Mouse (Mus musculus) lung, postnatal 0 days (tissue): ENCODE data around the gene Nup210. TPM values are rescaled to one million over a fixed set of nuclear protein-coding genes. Genes with fewer than 3 reads are reported as not detected.
A peak's percentile ranks its signal among the peaks of the same experiment; 100 is the strongest.

ENCODE experiments used
- ATAC-seq: fragments of 200-750 bp; cut with Nextera tagmentation; 2 replicates; pipeline ENCODE4 v1.8.0; 2017; ENCODE audit warnings: moderate library complexity
- DNase-seq: peaks from one replicate; pipeline ENCODE4 v3.0.0-alpha.2; 2016; ENCODE audit warnings: low spot score
- H3K27ac ChIP-seq: fragments of 300-500 bp; sonication (generic); 2 replicates; pipeline ENCODE4 v1.5.1; 2014; ENCODE audit warnings: antibody characterized with exemption, mild to moderate bottlenecking, low read length, mixed read lengths
- H3K27me3 ChIP-seq: fragments of 300-500 bp; sonication (generic); replicated peaks from 2 replicates; pipeline ENCODE4 v1.6.1; 2014; ENCODE audit warnings: low read length, mixed read lengths; ENCODE audit not compliant: insufficient read depth
- H3K36me3 ChIP-seq: fragments of 300-500 bp; sonication (generic); 2 replicates; pipeline ENCODE4 v1.6.1; 2014; ENCODE audit warnings: low read length, mixed read lengths; ENCODE audit not compliant: insufficient read depth
- H3K4me1 ChIP-seq: fragments of 300-500 bp; sonication (generic); 2 replicates; pipeline ENCODE4 v1.6.1; 2014; ENCODE audit warnings: antibody characterized with exemption, low read depth, low read length, mixed read lengths; ENCODE audit not compliant: insufficient read depth
- H3K4me2 ChIP-seq: fragments of 300-500 bp; sonication (generic); replicated peaks from 2 replicates; pipeline ENCODE4 v1.6.1; 2014; ENCODE audit warnings: low read depth, mild to moderate bottlenecking, low read length, moderate library complexity, mixed read lengths
- H3K4me3 ChIP-seq: fragments of 300-500 bp; sonication (generic); 2 replicates; pipeline ENCODE4 v1.5.1; 2014; ENCODE audit warnings: low read depth, low read length
- H3K9ac ChIP-seq: fragments of 300-500 bp; sonication (generic); replicated peaks from 2 replicates; pipeline ENCODE4 v1.6.1; 2014; ENCODE audit warnings: low read depth, mild to moderate bottlenecking
- H3K9me3 ChIP-seq: fragments of 300-500 bp; sonication (generic); 2 replicates; pipeline ENCODE4 v1.6.1; 2016; ENCODE audit warnings: low read length, mixed read lengths
- CTCF ChIP-seq: IDR thresholded peaks from 2 replicates; pipeline ENCODE4 v1.5.1; 2016; ENCODE audit warnings: antibody characterized with exemption, mild to moderate bottlenecking
- EP300 ChIP-seq: IDR thresholded peaks from 2 replicates; pipeline ENCODE4 v1.6.1; 2016; ENCODE audit warnings: antibody characterized with exemption, mild to moderate bottlenecking, control low read depth
- WGBS: fragments of 180-500 bp; shearing (Covaris S2); extraction: QIAGEN DNeasy Blood & Tissue Kit; methylation state at CpG from one replicate; pipeline ENCODE4 v1.1.7; 2014; 5-methylcytosine and 5-hydroxymethylcytosine counted together
- polyA plus RNA-seq: library from polyadenylated mRNA; unstranded; fragments of >200 nt; fragmentation: Nextera tagmentation; extraction: Ambion mirVana; gene quantifications from 2 replicates; pipeline ENCODE4 v1.2.1, GENCODE M21; 2015

The Nup210 gene
- polyA plus RNA-seq, 1 experiment from 2014 or later, result 5.8 TPM

- no peak overlapping the region for H3K9ac ChIP-seq
- H3K36me3 ChIP-seq, result peaks cover 3% of the 10 kb centered on the region; the same call in 1 of the 2 replicates
- ATAC-seq, result no peak
- no peak overlapping the region for H3K27ac ChIP-seq
- no peaks in the 10 kb centered on the region for H3K27me3 ChIP-seq
- H3K4me2 ChIP-seq, result no peak overlapping the region
- DNase-seq, result no peak
- WGBS, result 93% methylated on average over 4 of the region's 4 CpGs
- no peaks in the 10 kb centered on the region for H3K4me1 ChIP-seq
- TF ChIP-seq EP300 (no peak), CTCF (peak; percentile 34)
- H3K4me3 ChIP-seq, result no peak overlapping the region
- H3K9me3 ChIP-seq, result no peaks in the 10 kb centered on the region
Measured at GRCm38 (mm10) chr6:91052572-91052971, 64.1 kb downstream of the Nup210 start.

- Histone ChIP-seq H3K9ac (no peak overlapping the region), H3K9me3 (no peaks in the 10 kb centered on the region), H3K4me2 (no peak overlapping the region), H3K4me1 (no peaks in the 10 kb centered on the region), H3K27me3 (no peaks in the 10 kb centered on the region), H3K4me3 (no peak overlapping the region), H3K36me3 (peaks cover 2% of the 10 kb centered on the region; the same call in 1 of the 2 replicates), H3K27ac (no peak overlapping the region)
- no peak for TF ChIP-seq EP300
- no peak for TF ChIP-seq CTCF
- no peak for ATAC-seq
- 55% methylated on average over 7 of the region's 7 CpGs for WGBS
- no peak for DNase-seq
Measured at GRCm38 (mm10) chr6:91048019-91048418, 68.6 kb downstream of the Nup210 start.

- H3K4me1 ChIP-seq, result no peaks in the 10 kb centered on the region
- TF ChIP-seq EP300 (no peak), CTCF (no peak)
- WGBS, result 88% methylated on average over 5 of the region's 5 CpGs
- H3K9me3 ChIP-seq, result no peaks in the 10 kb centered on the region
- no peaks in the 10 kb centered on the region for H3K27me3 ChIP-seq
- H3K4me3 ChIP-seq, result no peak overlapping the region
- no peak overlapping the region for H3K9ac ChIP-seq
- DNase-seq (no peak), ATAC-seq (no peak)
- no peak overlapping the region for H3K27ac ChIP-seq
- no peak overlapping the region for H3K4me2 ChIP-seq
- no peaks in the 10 kb centered on the region for H3K36me3 ChIP-seq
Measured at GRCm38 (mm10) chr6:91047434-91047833, 69.2 kb downstream of the Nup210 start.

- TF ChIP-seq CTCF (no peak), EP300 (no peak)
- Histone ChIP-seq H3K9me3 (no peaks in the 10 kb centered on the region), H3K4me2 (no peak overlapping the region), H3K4me1 (no peaks in the 10 kb centered on the region), H3K4me3 (no peak overlapping the region), H3K9ac (no peak overlapping the region), H3K36me3 (no peaks in the 10 kb centered on the region), H3K27ac (no peak overlapping the region), H3K27me3 (no peaks in the 10 kb centered on the region)
- no peak for ATAC-seq
- DNase-seq, result no peak
- 74% methylated on average over 5 of the region's 5 CpGs for WGBS
Measured at GRCm38 (mm10) chr6:91046184-91046583, 70.4 kb downstream of the Nup210 start.

GRCm38 (mm10) chr6:91044628-91045331, 71.8 kb downstream of the Nup210 start:
- Histone ChIP-seq H3K9ac (no peak overlapping the region), H3K4me1 (no peaks in the 10 kb centered on the region), H3K4me2 (no peak overlapping the region), H3K36me3 (no peaks in the 10 kb centered on the region), H3K9me3 (no peaks in the 10 kb centered on the region), H3K4me3 (no peak overlapping the region), H3K27me3 (no peaks in the 10 kb centered on the region), H3K27ac (no peak overlapping the region)
- WGBS, result 53% methylated on average over 6 of the region's 6 CpGs
- TF ChIP-seq CTCF, result no peak
- no peak for TF ChIP-seq EP300
- ATAC-seq, result no peak
- no peak for DNase-seq

GRCm38 (mm10) chr6:91041287-91041686, 75.3 kb downstream of the Nup210 start:
- no peaks in the 10 kb centered on the region for H3K36me3 ChIP-seq
- DNase-seq (no peak), ATAC-seq (no peak)
- no peaks in the 10 kb centered on the region for H3K27me3 ChIP-seq
- no peak for TF ChIP-seq EP300
- TF ChIP-seq CTCF, result no peak
- H3K4me3 ChIP-seq, result no peak overlapping the region
- H3K9ac ChIP-seq, result no peak overlapping the region
- no peak overlapping the region for H3K27ac ChIP-seq
- WGBS, result 81% methylated on average over 5 of the region's 5 CpGs
- H3K9me3 ChIP-seq, result no peaks in the 10 kb centered on the region
- H3K4me1 ChIP-seq, result no peaks in the 10 kb centered on the region
- H3K4me2 ChIP-seq, result no peak overlapping the region
